Mouse (Mus musculus) embryo, embryonic 10.5 days (tissue): ENCODE results near the gene Rab4b.

Experiments used
- DNase-seq: peaks from one replicate; pipeline ENCODE4 v3.0.0-alpha.2; 2015; ENCODE audit warnings: low spot score

Rab4b gene

DNA sequence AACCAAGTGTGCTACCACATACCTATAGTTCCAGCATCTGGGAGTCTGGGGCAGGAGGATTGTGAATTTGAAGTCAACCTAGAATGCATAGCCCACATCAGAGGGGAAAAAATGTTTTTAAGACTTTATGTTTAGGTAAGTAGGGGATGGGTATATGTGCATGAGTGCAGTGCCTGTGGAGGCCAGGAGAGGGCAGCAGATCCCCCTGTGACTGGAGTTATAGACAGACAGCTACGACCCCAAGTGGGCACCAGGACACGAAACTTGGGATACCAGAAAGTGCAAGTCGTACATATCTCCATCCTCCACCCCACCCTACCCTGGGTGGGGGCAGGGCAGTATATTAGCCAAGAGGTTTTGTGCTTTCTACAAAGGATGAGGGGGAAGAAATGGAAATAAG is 6.3 kb upstream of the Rab4b start:
- peak; percentile 65 for DNase-seq

GRCm38 (mm10) chr7:27182498-27182897 is 3.8 kb upstream of the Rab4b start:
- no peak for DNase-seq

DNA sequence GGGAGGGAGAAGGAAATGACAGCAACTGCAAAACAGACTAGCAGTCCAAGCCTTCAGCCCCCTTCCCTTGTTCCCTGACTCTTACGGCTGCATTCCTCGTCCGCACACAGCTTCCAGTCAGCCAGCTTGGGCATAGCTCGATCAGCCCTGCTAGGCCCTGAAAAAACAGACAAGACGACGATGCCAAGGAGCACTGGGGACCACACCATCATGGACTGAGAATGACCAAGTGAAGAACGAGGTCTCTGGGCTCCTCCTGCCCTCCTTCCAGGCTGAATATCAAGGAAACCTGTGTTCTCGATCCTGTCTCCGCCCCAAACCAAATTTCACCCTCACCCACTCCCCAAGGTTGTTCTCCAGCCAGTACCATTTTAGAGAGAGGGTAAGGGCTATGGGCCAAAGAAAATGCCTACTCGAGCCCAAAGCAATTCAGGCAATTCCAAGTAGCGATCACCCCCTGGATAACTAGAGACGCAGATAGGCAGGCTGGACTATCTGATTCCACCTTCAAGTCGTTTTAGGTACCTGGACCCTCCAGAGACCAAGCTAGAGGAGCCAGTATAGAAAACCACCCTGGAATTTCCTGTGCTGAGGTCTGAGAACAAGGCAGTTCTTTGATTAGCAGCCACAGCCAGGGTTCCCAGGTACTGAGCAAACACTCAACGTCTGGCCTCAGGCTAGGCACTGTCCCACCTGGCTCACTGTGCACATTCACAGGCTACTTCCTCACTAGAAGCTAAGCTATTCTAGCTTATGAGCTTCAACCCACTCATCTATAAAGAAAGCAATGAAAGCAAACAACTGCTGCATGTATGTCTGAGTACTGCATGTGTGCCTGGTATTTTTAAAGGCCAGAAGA is 2.4 kb upstream of the Rab4b start, which contains the start of the genes Gm21983 and Mia:
TSS of gene Gm21983 (minus strand) at position 250 of the 859 bp plus-strand sequence.
TSS of gene Mia (minus strand) at position 321 of the 859 bp plus-strand sequence.
- DNase-seq: no peak

GRCm38 (mm10) chr7:27180036-27180435 is 1.3 kb upstream of the Rab4b start:
- DNase-seq: no peak

GRCm38 (mm10) chr7:27179217-27179918 is 672 bp upstream of the Rab4b start:
- DNase-seq: no peak

GRCm38 (mm10) chr7:27177942-27178323 is 763 bp downstream of the Rab4b start:
- DNase-seq: no peak

DNA sequence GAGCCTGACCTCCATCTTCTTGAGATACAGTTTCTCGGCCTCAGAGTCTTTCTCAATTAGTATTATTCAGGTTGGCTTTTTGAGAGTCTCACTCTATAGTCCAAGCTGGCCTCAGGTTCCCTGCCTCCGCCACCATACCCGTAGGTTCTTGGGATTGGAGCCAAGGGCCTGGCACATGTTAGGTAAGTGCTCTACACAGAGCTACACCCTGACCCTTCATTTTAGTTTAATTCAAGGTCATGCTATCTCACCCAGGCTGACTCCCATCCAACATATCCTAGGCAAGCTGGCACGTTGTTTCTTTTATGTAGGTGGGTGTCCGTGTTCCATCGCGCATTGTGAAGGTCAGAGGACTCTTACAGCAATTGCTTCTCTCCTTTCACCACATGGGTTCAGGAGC is 3.8 kb downstream of the Rab4b start:
- DNase-seq: no peak

DNA sequence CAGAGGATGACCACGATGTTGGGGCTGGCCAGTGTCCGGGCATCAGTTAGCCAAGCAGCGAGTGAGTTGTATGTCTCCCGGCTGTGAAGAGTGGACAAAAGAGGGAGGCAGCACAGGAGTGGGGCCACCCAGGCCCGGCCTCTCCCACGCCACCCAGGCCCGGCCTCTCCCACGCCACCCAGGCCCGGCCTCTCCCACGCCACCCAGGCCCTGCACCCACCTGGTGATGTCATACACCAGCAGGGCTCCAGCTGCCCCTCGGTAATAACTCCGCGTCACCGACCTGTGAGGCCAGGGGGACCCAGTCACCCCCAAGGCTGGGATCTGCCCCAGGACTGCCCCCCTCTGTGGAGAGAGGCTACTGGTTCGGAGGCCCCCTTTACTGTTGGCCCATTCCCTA is 4.2 kb downstream of the Rab4b start:
- DNase-seq: no peak

- no peak for DNase-seq
Observed at GRCm38 (mm10) chr7:27170981-27171380, 7.7 kb downstream of the Rab4b start.

- no peak for DNase-seq
Observed at GRCm38 (mm10) chr7:27168371-27168770, 10.3 kb downstream of the Rab4b start.

GRCm38 (mm10) chr7:27167475-27168094 is 11.1 kb downstream of the Rab4b start:
- no peak for DNase-seq

DNA sequence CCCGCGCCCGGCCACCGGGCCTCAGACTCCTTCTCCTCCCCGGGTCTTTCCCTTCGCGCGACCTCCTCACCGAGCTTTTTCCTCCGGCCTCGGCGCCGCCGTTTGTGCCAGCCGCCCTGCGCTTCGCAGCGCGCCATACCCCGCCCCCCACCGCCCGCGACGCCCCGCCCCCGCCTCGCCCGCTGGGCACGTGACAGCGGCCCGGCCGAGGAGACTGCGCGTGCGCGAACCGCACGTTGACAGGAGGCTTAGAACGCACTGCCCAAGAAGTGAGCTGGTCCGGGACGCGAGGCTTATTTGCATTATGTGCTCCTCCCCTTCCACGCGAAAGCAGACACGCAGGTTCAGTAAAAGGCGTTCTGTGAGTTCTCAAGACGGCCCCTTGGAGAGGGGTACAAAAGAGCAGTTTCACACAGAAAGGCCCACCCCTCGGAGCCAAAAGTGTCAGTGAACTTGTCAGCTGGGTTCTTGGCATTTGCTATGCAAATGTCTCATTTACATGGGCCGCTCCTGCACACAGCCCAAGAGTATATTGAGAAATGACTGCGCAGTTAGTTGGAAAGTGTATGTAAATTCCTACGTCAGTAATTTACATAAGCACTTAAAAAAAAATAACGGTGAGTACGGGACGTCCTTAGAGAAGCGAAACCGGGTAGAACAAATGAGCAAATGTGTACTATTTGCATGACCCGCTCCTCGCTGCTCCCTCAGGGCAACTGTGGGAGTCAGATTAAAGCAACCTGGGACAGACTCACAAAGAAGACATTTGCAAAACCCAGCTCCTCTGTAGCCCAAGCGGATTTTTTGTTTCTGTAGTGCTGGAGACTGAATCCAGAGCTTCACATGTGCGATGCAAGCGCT is 11.9 kb downstream of the Rab4b start, which contains the start of gene Egln2:
TSS of gene Egln2 (minus strand) at position 189 of the 861 bp plus-strand sequence.
- peak; percentile 92 for DNase-seq

DNA sequence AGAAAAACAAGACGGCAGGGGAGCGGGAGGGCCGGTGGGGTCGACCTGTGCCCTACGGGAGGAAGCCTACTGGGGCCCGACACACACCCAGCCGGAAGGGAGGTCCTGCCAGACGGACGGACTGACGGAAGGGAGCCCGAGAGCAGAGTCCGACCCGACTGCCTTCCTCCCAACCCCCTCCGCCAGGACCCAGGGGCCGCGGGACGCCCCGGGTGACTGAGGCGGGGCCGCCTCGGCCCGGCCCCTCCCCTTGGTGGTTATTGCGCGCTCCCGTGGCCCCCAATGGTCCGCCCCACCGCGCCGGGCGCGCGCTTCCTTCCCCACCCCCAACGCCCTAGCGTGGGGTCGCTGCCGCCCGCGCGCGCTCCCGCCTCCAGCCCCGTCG is 12.5 kb downstream of the Rab4b start:
- peak; percentile 87 for DNase-seq

DNA sequence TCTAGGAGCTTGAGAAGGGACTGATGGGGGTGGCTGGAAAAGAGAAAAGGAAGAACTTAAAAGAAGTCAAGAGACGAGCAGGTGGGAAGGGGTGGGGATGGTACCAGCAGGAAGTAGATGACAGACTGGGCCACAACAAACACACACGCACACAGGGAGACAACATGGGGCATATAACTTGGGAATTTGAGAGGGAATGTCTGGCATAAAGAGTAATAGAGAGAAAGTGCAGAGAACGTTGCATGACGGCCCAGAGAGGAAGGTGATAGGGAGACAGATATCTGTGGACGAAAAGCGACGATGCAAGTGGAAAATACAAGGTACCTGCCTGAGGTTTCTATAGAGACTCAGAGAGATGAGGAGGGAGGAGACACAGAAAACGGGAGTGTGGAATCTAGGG is 13.0 kb downstream of the Rab4b start:
- no peak for DNase-seq

GRCm38 (mm10) chr7:27165007-27165655 is 13.6 kb downstream of the Rab4b start:
- no peak for DNase-seq

DNA sequence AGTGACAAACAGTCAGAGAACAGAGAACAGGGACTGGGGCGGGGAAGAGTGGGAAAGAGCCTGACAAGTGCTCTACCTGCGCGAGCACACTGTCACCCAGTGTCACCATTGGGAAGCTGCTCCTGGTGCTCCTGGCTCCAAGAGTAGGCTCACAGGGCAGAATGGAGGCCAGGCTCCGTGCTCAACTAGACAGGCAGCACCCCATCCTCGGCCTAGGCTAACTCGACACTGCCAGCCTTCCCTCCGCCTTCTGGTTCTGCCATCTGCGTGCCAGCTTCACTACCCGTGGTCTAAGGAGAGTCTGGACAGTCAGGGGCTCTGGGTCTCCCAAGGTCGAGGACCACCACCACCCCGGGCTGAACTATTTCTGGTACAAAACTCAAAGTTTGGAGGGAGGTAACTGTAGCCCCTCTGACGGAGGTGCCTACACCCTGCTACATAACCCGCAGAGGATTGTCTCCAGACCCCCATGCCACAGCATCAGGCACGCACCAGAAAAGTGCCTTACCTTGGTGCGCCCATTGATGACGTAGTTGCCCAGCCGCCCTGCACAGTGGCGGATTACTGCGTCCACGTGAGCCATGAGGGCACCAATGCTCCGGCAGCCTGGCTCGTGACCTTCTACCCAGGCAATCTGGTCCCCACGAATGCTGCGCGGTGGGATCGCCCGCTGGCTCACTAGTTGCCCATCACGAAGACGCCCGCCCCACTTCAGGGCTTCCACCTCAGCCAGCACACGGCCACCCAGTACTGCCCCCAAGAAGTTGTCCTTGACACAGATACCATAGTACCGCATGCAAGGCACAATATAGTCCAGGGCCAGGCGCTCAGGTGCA is 14.4 kb downstream of the Rab4b start:
- no peak for DNase-seq

GRCm38 (mm10) chr7:27163450-27163805 is 15.3 kb downstream of the Rab4b start:
- no peak for DNase-seq

DNA sequence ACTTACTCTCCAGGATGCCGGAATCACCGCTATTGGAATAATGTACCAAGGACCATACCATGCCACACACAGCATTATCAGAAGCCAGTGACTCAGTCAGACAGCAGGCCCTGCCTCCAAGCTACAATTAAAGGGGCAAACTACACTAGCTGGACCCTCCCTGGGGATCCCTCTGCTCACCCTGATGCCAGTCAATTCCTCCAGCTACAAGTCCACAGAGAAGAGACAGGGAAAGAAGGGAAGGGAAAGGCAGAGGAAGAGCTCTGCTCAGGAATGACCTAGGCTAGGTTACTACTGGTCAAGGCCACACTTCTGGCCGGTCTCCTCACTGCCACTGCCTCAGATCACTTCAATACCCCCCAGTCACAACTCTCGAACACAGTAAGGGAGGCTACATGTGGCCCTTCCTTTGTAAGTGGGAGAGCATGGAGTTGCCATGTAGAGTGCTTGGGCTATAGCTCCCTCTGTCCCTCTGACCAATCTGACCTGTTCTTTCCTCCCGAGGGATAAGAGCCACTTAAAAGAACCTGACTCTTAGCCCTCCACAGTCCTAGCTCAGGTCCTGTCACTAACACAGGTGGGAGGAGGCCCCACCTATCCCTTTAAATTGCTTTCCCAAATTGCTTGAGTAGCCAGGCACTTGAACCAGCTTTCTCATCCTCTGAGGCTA is 15.8 kb downstream of the Rab4b start:
- no peak for DNase-seq

- DNase-seq: no peak
Observed at GRCm38 (mm10) chr7:27161744-27162143, 17.0 kb downstream of the Rab4b start.

- no peak for DNase-seq
Observed at GRCm38 (mm10) chr7:27160921-27161320, 17.8 kb downstream of the Rab4b start.
